Mouse (Mus musculus) bone marrow, adult 2 months (tissue): ENCODE results near the gene Jmjd1c. TPM values are rescaled to one million over a fixed set of nuclear protein-coding genes. Genes with fewer than 3 reads are reported as not detected.
A peak's percentile ranks its signal among the peaks of the same experiment; 100 is the strongest.

Experiments
- H3K27ac ChIP-seq: fragments of 200-500 bp; 2 replicates; pipeline ENCODE4 v1.5.1; 2012; ENCODE audit warnings: low read depth, mild to moderate bottlenecking, control low read depth, inconsistent platforms, low read length; ENCODE audit not compliant: control insufficient read depth, poor library complexity, insufficient read depth
- H3K4me1 ChIP-seq: fragments of 200-500 bp; 2 replicates; pipeline ENCODE4 v1.6.1; 2011; ENCODE audit warnings: low read length; ENCODE audit not compliant: control insufficient read depth, insufficient read depth
- H3K4me3 ChIP-seq: fragments of 200-500 bp; replicated peaks from 2 replicates; pipeline ENCODE3; 2011; ENCODE audit warnings: mild to moderate bottlenecking, low read depth, low read length, control low read depth; ENCODE audit not compliant: control insufficient read depth
- CTCF ChIP-seq: fragments of 200-500 bp; IDR thresholded peaks from 2 replicates; pipeline ENCODE4 v1.5.1; 2011; ENCODE audit warnings: low read length, control low read depth; ENCODE audit not compliant: control insufficient read depth, insufficient read depth
- POLR2A ChIP-seq: fragments of 200-500 bp; IDR thresholded peaks from 2 replicates; pipeline ENCODE4 v1.6.1; 2011; ENCODE audit warnings: low read depth, mild to moderate bottlenecking, control low read depth, low read length, borderline replicate concordance; ENCODE audit not compliant: control insufficient read depth
- WGBS: fragments of 180-500 bp; shearing (Covaris S2); methylation state at CpG from one replicate; pipeline ENCODE4 v1.1.7; 2018; 5-methylcytosine and 5-hydroxymethylcytosine counted together
- polyA plus RNA-seq: library from polyadenylated mRNA; stranded (reverse); fragments of >200 nt; gene quantifications from 2 replicates; pipeline ENCODE4 v1.2.4, GENCODE M21; 2011; ENCODE audit warnings: low replicate concordance; ENCODE audit not compliant: missing spikeins, insufficient read depth, insufficient read length

Jmjd1c gene
- polyA plus RNA-seq, 1 experiment = 18.0 TPM

DNA sequence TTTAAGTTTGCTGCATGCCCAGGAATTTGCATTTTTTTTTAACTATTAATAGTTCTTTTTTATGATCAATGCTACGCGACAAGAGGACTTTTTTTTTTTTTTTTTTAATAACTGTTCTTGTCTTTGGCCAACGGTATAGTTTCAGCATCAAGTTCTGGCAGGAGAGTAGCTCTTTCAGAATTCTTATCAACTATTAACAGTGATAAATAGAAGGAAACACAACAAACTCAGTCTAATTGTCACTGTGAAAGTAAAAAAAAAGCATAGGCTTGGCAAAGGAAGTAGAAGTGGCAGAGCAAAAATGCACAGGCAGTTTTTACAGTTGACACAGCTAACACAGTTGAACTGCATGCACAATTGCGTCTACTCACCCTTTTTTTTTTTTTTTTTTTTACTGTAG is 81.5 kb downstream of the Jmjd1c start:
- TF ChIP-seq POLR2A = no peak
- no peak for TF ChIP-seq CTCF
- Histone ChIP-seq H3K27ac (no peak overlapping the region), H3K4me1 (peaks cover 1% of the 10 kb centered on the region; the same call in 1 of the 2 replicates), H3K4me3 (no peak overlapping the region)
- whole genome bisulfite sequencing = 46% methylated on average over 4 of the region's 4 CpGs

DNA sequence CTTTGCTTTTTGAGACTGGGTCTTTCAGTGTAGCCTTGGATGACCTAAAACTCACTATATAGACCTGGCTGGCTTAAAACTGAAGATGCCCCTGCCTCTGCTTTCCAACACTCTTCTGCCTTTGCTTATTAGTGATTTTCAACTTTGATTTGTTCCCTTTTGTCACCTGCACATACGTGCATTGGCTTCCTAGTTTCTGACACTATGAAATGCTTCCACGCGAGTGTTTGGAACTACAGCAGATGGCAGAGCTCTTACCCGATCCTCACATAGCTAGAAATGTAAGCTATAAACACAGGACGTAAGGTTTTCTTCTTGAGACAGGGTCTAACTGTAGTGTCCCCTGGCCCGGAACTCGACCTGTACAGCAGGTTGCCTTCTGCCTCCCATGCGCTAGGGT is 84.1 kb downstream of the Jmjd1c start:
- H3K27ac ChIP-seq = no peak overlapping the region
- peaks cover 4% of the 10 kb centered on the region; the same call in 1 of the 2 replicates for H3K4me1 ChIP-seq
- no peak for TF ChIP-seq POLR2A
- no peak for TF ChIP-seq CTCF
- no peak overlapping the region for H3K4me3 ChIP-seq
- 87% methylated on average over 8 of the region's 8 CpGs for WGBS

DNA sequence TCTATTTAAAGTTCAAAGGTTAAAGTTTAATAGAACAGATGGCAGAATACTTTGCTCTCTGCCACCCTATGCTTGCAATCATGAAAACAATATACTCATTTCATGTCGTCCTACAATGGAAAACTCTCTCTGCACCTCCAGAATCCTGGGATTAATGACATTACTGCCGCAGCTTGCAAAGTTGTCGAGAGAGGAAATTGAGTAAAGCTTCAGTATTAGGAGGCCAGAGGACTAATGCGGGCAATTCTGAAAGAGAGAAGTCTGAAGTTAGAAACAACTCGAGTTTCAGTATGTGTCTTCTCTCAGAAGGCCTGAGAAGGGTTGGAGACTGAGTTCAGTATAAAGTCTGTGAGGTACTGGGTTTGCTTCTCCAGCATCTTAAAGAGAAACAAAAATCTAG is 84.9 kb downstream of the Jmjd1c start:
- peaks cover 4% of the 10 kb centered on the region; the same call in 1 of the 2 replicates for H3K4me1 ChIP-seq
- no peak for TF ChIP-seq POLR2A
- H3K4me3 ChIP-seq = no peak overlapping the region
- no peak overlapping the region for H3K27ac ChIP-seq
- 43% methylated on average over 5 of the region's 5 CpGs for WGBS

DNA sequence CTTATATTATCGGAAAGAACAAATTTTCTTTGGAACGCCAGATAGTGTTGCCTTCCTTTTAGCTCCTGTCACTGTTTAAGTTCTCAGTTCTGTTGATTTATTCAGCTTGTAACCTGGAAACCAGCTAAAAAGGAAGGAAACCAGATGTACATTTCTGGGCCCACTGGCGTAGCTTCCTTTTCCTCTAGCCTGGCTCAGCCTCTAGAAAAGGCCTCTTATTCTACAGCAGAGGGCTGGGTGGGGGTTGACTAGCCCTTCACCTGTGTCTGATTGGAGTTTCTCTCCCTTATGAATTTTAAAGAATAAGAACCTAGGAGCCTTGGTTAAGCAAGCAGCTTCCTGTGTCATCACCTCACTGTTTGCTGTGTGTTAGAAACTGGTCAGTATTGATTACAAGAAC is 86.7 kb downstream of the Jmjd1c start:
- TF ChIP-seq POLR2A (no peak), CTCF (no peak)
- H3K4me1 ChIP-seq = peaks cover 4% of the 10 kb centered on the region; the same call in 1 of the 2 replicates
- 14% methylated on average over 3 of the region's 3 CpGs for WGBS
- H3K27ac ChIP-seq = no peak overlapping the region
- H3K4me3 ChIP-seq = no peak overlapping the region

DNA sequence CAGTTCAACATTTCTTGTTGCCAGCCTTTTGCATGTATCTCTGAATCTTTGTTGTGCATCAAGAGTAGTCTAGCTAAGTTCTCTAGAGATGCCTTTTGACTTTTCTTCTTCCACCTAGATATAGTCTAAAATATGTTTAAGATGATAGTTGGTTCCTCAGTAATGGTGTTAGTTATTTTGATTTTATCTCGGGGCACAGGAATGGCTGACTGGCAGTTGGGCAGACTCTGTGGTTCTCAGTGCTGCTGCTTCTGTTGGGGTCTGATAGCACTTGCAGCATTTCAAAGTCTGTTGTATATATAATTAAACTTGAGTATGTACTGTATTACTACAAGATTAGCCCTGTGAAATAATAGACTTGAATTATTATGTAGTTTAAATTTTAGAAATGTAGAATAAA is 87.2 kb downstream of the Jmjd1c start:
- Histone ChIP-seq H3K27ac (no peak overlapping the region), H3K4me3 (no peak overlapping the region), H3K4me1 (peaks cover 2% of the 10 kb centered on the region; the same call in 1 of the 2 replicates)
- no peak for TF ChIP-seq CTCF
- no peak for TF ChIP-seq POLR2A
- WGBS = 2% methylated on average over 1 of the region's 1 CpGs

DNA sequence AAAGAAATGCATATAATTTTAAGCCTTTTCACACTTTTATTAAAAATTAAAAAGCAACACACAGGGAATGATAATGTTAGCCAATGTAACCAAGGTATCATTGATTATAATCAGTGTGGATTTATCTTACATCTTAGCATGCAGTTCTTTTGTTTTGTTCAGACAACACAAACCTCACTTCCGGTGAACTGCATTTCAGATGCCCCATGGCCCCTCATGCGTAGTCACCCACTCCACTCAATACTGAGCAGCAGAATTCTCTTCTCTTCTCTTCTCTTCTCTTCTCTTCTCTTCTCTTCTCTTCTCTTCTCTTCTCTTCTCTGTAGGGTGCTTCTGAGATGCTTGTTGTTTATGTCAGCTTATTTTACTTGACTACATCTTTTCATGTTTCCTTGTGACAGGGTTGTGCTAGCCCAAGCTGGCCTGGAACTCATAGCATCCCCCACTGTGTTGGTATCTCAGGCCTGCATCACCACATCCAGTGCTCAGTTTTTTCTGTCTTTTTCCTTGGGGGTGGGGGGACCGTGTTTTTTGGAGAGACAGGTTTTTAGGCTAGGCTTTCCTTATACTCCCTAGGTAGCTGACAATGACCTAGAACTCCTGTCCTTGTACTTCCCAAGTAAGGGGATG is 88.6 kb downstream of the Jmjd1c start:
- no peak for TF ChIP-seq CTCF
- no peak for TF ChIP-seq POLR2A
- 60% methylated on average over 3 of the region's 3 CpGs for WGBS
- H3K4me3 ChIP-seq = no peak overlapping the region
- H3K4me1 ChIP-seq = peaks cover 4% of the 10 kb centered on the region
- H3K27ac ChIP-seq = peak overlapping the region; percentile 43; the same call in 1 of the 2 replicates

DNA sequence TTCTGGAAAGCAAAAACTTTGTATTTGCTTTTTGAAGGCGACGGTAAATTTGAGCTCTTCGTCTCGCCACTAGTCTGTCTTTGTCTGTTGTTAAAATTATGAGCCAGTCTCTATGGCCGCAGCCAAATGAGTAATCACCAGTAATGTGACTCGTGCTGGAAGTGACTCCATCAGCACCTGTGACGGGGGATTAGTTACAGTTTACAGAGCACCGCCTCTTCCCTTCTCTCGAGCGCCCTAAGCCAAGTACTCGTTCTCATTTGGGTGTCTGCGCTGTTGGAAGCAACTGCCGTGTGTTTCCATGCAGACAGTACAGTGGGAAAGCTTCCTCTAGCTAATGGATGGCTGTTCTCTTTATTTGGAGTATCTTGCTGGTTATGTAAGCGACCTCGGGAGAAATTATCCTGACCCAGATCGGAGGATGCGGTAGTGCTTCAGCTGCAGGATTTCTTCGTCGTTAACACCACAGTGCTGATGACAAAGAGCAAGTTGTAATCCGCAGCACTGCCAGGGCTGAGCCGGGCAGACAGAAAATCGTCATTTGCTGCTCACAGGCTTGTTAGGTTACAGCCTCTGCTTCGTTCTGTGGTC is 89.7 kb downstream of the Jmjd1c start:
- Histone ChIP-seq H3K4me3 (peak overlapping the region; percentile 75), H3K27ac (peak overlapping the region; percentile 83), H3K4me1 (peaks cover 4% of the 10 kb centered on the region)
- no peak for TF ChIP-seq CTCF
- TF ChIP-seq POLR2A = peak; percentile 19; the same call in 1 of the 2 replicates
- WGBS = under 1% methylated on average over 23 of the region's 23 CpGs

DNA sequence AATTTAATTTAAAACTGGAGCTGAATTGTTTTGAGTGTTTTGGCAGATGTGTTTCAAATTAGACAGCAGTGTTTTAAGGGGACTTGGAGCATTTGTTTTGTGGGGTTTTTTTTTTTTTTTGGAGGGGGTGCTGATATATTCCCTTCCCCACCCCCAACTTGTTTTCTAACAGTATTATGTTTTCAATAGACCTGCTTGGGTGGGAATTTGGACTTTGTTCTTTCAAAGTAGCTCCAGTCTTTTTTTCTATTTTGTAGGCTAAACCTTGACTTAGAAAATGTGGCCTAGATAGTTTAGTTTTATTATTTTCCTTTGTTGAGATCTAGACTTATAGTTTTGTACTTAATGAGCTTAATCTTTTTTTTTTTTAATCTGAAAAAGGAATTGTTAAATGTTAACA is 90.6 kb downstream of the Jmjd1c start:
- peaks cover 4% of the 10 kb centered on the region for H3K4me1 ChIP-seq
- H3K27ac ChIP-seq = no peak overlapping the region
- no peak for TF ChIP-seq POLR2A
- no peak for TF ChIP-seq CTCF
- H3K4me3 ChIP-seq = no peak overlapping the region
